Mouse (Mus musculus): ENCODE data around the gene Syt3. TPM values are rescaled to one million over a fixed set of nuclear protein-coding genes. Genes with fewer than 3 reads are reported as not detected.

Gene Syt3
- polyA plus RNA-seq, 1 experiment from 2014 or later: 61.8 TPM

DNA sequence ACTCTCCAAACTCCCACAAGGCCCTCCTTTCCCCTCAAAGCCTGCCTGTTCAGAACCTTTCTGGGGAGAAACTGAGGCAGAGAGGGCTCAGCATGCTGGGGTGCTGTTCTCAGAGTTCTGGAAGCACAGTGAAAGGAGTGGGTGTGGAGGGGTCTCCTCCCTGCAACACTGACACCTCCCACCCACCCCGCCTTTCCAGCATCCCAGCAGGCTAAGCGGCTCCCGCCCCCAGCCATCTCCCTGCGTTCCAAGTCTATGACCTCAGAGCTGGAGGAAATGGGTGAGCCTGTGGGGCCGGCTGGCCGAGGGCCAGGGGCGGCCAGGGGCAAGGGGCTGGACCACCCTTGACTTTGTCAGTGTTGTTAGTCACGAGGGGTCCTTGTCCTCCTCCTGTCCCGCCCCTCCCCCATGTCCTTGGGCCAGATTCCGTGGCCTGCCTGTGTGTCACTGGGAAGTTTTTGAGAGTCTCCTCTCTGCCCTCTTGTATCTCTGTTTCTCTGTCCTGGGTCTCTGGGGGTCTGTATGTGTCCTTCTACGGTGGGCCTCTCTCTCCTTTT is 40.4 kb upstream of the Syt3 start:
- Histone ChIP-seq H3K27ac (no peak overlapping the region), H3K27me3 (ENCODE audit: control insufficient read depth, insufficient read depth, low read length) (no peaks in the 10 kb centered on the region), H3K4me1 (replicated peaks; ENCODE audit: control insufficient read depth, insufficient read depth, low read length) (no peaks in the 10 kb centered on the region), H3K9me3 (ENCODE audit: control insufficient read depth, low read length) (no peaks in the 10 kb centered on the region), H3K9ac (no peak overlapping the region), H3K4me2 (replicated peaks) (no peak overlapping the region), H3K36me3 (replicated peaks; ENCODE audit: control insufficient read depth, insufficient read depth) (peaks cover 62% of the 10 kb centered on the region), H3K4me3 (replicated peaks; ENCODE audit: low read length) (no peak overlapping the region)
- DNase-seq (ENCODE audit: low spot score) (no peak), ATAC-seq (ENCODE audit: low FRiP score) (no peak)
- 28% methylated on average over 10 of the region's 11 CpGs for WGBS

DNA sequence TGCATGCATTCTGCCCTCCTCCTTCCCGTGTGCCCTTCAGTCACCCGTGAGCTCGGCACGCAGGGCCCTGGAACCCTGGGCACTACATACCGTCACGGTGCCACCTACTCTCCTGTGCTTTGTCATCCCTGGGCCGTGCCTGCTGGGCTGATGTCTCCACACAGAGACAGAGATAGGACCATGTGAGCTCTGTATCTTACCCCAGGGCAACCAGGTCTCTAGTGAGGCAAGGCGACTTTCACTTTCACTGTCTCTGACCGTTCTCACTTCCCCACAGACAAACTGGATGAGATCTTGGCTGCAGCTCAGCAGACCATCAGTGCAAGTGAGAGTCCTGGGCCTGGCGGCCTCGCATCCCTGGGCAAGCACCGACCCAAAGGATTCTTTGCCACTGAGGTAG is 39.3 kb upstream of the Syt3 start:
- no peak for ATAC-seq (ENCODE audit: low FRiP score)
- H3K4me3 ChIP-seq (replicated peaks; ENCODE audit: low read length): no peak overlapping the region
- no peaks in the 10 kb centered on the region for H3K9me3 ChIP-seq (ENCODE audit: control insufficient read depth, low read length)
- H3K4me2 ChIP-seq (replicated peaks): no peak overlapping the region
- DNase-seq (ENCODE audit: low spot score): no peak
- peaks cover 73% of the 10 kb centered on the region for H3K36me3 ChIP-seq (replicated peaks; ENCODE audit: control insufficient read depth, insufficient read depth)
- 81% methylated on average over 12 of the region's 12 CpGs for WGBS
- no peaks in the 10 kb centered on the region for H3K4me1 ChIP-seq (replicated peaks; ENCODE audit: control insufficient read depth, insufficient read depth, low read length)
- H3K9ac ChIP-seq: no peak overlapping the region
- no peaks in the 10 kb centered on the region for H3K27me3 ChIP-seq (ENCODE audit: control insufficient read depth, insufficient read depth, low read length)
- no peak overlapping the region for H3K27ac ChIP-seq

DNA sequence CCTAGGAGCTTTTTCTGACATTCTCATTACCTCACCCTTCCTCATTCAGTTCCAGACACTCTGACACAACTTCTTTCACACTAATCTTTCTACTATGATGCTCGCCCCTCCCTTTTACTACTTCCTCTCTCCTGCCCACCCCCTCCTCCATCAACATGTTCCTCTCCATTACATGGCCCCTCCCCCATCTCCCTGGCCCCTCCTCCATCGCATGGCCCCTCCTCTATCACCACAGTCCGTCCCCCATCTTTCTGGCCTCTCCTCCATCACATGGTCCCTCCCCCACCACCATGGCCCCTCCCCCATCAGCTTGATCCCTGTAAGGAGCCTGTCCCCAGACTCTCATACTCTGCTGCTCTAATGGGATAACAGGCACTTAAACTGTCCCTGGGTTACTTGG is 34.9 kb upstream of the Syt3 start:
- H3K27ac ChIP-seq: no peak overlapping the region
- no peak overlapping the region for H3K9ac ChIP-seq
- H3K4me1 ChIP-seq (replicated peaks; ENCODE audit: control insufficient read depth, insufficient read depth, low read length): peaks cover 21% of the 10 kb centered on the region; the same call in 1 of the 2 replicates
- H3K27me3 ChIP-seq (ENCODE audit: control insufficient read depth, insufficient read depth, low read length): peaks cover 32% of the 10 kb centered on the region
- H3K4me3 ChIP-seq (replicated peaks; ENCODE audit: low read length): no peak overlapping the region
- WGBS: 24% methylated on average over 3 of the region's 3 CpGs
- no peak overlapping the region for H3K4me2 ChIP-seq (replicated peaks)
- ATAC-seq (ENCODE audit: low FRiP score) (no peak), DNase-seq (ENCODE audit: low spot score) (no peak)
- no peaks in the 10 kb centered on the region for H3K9me3 ChIP-seq (ENCODE audit: control insufficient read depth, low read length)
- H3K36me3 ChIP-seq (replicated peaks; ENCODE audit: control insufficient read depth, insufficient read depth): peaks cover 91% of the 10 kb centered on the region

DNA sequence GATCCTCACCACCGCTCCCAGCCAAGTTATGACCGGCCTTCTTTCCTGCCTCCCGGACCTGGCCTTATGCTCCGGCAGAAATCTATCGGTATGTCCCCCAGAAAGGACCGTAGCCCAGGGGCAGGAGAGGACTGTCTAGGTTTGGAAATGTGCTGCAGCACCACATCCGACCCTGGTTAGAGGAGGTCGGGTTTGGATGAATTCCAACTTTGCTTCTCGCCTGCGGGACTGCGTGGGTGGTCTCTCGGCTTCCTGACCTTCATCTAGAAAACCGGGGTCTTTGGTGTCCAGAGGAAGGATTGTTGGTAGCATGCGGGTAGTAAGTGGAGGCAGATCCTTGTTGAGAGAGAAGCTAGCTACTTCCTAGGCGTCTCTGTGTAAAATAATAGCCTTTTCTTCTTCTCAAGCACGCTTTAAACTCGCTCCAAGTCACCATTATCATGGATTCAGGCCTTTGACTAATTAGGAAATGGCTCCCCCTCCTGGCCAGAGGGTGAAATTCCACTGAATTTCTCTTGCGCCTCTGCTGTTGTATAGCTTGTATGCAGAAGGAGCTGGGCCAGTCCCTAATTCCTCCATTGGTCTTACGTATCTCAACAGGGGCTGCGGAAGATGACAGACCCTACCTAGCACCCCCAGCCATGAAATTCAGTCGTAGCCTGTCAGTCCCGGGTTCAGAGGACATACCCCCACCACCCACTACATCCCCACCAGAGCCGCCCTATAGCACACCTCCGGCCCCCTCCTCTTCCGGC is 32.8 kb upstream of the Syt3 start:
- Histone ChIP-seq H3K27me3 (ENCODE audit: control insufficient read depth, insufficient read depth, low read length) (peaks cover 44% of the 10 kb centered on the region), H3K27ac (peak overlapping the region; percentile 41), H3K9me3 (ENCODE audit: control insufficient read depth, low read length) (no peaks in the 10 kb centered on the region), H3K4me3 (replicated peaks; ENCODE audit: low read length) (peak overlapping the region; percentile 15), H3K9ac (peak overlapping the region; percentile 45), H3K4me1 (replicated peaks; ENCODE audit: control insufficient read depth, insufficient read depth, low read length) (peaks cover 23% of the 10 kb centered on the region; the same call in 1 of the 2 replicates), H3K4me2 (replicated peaks) (peak overlapping the region; percentile 44), H3K36me3 (replicated peaks; ENCODE audit: control insufficient read depth, insufficient read depth) (peaks cover 84% of the 10 kb centered on the region)
- peak; percentile 41 for ATAC-seq (ENCODE audit: low FRiP score)
- DNase-seq (ENCODE audit: low spot score): peak; percentile 93
- WGBS: 5% methylated on average over 25 of the region's 25 CpGs

DNA sequence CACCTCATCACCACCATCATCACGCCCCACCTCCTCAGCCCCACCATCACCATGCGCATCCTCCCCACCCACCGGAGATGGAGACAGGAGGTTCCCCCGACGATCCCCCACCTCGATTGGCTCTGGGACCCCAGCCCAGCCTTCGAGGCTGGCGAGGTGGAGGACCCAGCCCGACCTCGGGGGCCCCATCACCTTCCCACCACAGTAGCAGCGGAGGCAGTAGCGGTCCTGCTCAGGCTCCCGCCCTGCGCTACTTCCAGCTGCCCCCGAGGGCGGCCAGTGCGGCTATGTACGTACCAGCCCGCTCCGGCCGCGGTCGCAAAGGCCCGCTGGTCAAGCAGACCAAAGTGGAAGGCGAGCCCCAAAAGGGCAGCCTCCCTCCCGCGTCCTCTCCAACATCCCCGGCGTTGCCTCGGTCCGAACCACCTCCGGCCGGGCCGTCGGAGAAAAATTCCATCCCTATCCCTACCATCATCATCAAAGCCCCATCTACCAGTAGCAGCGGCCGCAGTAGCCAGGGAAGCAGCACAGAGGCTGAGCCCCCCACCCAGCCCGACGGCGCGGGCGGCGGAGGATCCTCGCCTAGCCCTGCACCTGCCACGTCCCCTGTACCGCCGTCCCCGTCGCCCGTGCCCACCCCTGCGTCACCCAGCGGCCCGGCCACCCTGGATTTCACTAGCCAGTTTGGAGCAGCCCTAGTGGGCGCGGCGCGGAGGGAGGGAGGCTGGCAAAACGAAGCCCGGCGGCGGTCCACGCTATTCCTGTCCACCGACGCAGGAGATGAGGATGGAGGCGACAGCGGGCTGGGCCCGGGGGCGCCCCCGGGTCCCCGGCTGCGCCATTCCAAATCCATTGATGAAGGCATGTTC is 31.8 kb upstream of the Syt3 start:
- H3K4me2 ChIP-seq (replicated peaks): 0 out of 2 replicates have a peak overlapping the region, but pooled peaks have one; percentile 2
- H3K27me3 ChIP-seq (ENCODE audit: control insufficient read depth, insufficient read depth, low read length): peaks cover 49% of the 10 kb centered on the region
- peak overlapping the region; percentile 45 for H3K9ac ChIP-seq
- peaks cover 23% of the 10 kb centered on the region; the same call in 1 of the 2 replicates for H3K4me1 ChIP-seq (replicated peaks; ENCODE audit: control insufficient read depth, insufficient read depth, low read length)
- peak; percentile 32 for ATAC-seq (ENCODE audit: low FRiP score)
- WGBS: 7% methylated on average over 70 of the region's 71 CpGs
- no peak for DNase-seq (ENCODE audit: low spot score)
- H3K9me3 ChIP-seq (ENCODE audit: control insufficient read depth, low read length): no peaks in the 10 kb centered on the region
- H3K36me3 ChIP-seq (replicated peaks; ENCODE audit: control insufficient read depth, insufficient read depth): peaks cover 80% of the 10 kb centered on the region
- H3K27ac ChIP-seq: no peak overlapping the region
- peak overlapping the region; percentile 0; the same call in 1 of the 2 replicates for H3K4me3 ChIP-seq (replicated peaks; ENCODE audit: low read length)

DNA sequence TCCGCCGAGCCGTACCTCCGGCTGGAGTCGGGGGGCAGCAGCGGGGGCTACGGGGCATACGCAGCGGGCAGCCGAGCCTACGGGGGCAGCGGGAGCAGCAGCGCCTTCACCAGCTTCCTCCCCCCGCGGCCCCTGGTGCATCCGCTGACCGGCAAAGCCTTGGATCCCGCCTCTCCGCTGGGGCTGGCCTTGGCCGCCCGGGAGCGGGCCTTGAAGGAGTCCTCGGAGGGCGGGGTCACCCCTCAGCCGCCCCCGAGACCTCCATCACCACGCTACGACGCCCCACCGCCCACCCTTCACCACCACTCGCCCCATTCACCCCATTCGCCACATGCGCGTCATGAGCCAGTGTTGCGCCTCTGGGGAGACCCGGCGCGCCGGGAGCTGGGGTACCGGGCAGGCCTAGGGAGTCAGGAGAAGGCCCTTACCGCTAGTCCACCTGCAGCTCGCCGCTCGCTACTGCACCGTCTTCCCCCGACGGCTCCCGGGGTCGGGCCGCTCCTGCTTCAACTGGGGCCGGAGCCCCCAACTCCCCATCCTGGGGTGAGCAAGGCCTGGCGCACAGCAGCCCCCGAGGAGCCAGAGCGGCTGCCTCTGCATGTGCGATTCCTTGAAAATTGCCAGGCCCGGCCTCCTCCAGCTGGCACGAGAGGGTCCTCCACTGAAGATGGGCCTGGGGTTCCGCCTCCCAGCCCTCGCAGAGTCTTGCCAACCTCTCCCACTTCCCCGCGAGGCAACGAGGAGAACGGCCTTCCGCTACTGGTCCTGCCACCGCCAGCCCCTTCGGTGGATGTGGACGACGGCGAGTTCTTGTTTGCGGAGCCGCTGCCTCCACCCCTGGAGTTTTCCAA is 30.9 kb upstream of the Syt3 start:
- Histone ChIP-seq H3K9me3 (ENCODE audit: control insufficient read depth, low read length) (no peaks in the 10 kb centered on the region), H3K36me3 (replicated peaks; ENCODE audit: control insufficient read depth, insufficient read depth) (peaks cover 77% of the 10 kb centered on the region), H3K9ac (peak overlapping the region; percentile 36), H3K4me2 (replicated peaks) (0 out of 2 replicates have a peak overlapping the region, but pooled peaks have one; percentile 2), H3K27me3 (ENCODE audit: control insufficient read depth, insufficient read depth, low read length) (peaks cover 55% of the 10 kb centered on the region), H3K27ac (no peak overlapping the region), H3K4me1 (replicated peaks; ENCODE audit: control insufficient read depth, insufficient read depth, low read length) (peaks cover 27% of the 10 kb centered on the region; the same call in 1 of the 2 replicates), H3K4me3 (replicated peaks; ENCODE audit: low read length) (peak overlapping the region; percentile 0; the same call in 1 of the 2 replicates)
- 4% methylated on average over 71 of the region's 71 CpGs for WGBS
- ATAC-seq (ENCODE audit: low FRiP score): no peak
- DNase-seq (ENCODE audit: low spot score): no peak

DNA sequence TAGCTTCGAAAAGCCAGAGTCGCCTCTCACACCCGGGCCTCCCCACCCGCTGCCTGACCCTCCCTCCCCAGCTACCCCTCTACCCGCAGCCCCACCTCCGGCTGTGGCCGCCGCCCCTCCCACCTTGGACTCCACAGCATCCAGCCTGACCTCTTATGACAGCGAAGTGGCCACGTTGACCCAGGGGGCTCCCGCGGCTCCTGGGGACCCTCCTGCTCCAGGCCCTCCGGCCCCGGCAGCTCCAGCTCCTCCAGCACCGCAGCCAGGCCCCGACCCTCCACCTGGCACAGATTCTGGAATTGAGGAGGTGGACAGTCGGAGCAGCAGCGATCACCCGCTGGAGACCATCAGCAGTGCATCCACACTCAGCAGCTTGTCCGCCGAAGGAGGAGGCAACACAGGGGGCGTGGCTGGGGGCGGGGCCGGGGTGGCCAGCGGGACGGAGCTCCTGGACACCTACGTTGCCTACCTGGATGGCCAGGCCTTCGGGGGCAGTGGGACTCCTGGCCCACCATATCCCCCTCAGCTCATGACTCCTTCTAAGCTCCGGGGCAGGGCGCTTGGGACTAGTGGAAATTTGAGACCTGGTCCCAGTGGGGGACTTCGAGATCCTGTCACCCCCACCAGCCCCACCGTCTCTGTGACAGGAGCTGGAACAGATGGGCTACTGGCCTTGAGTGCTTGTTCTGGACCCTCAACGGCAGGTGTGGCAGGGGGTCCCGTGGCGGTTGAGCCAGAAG is 30.1 kb upstream of the Syt3 start:
- Histone ChIP-seq H3K4me1 (replicated peaks; ENCODE audit: control insufficient read depth, insufficient read depth, low read length) (peaks cover 32% of the 10 kb centered on the region; the same call in 1 of the 2 replicates), H3K27ac (no peak overlapping the region), H3K4me2 (replicated peaks) (no peak overlapping the region), H3K36me3 (replicated peaks; ENCODE audit: control insufficient read depth, insufficient read depth) (peaks cover 69% of the 10 kb centered on the region), H3K9ac (peak overlapping the region; percentile 36), H3K9me3 (ENCODE audit: control insufficient read depth, low read length) (no peaks in the 10 kb centered on the region), H3K27me3 (ENCODE audit: control insufficient read depth, insufficient read depth, low read length) (peaks cover 55% of the 10 kb centered on the region), H3K4me3 (replicated peaks; ENCODE audit: low read length) (no peak overlapping the region)
- WGBS: 5% methylated on average over 34 of the region's 35 CpGs
- DNase-seq (ENCODE audit: low spot score) (no peak), ATAC-seq (ENCODE audit: low FRiP score) (no peak)

DNA sequence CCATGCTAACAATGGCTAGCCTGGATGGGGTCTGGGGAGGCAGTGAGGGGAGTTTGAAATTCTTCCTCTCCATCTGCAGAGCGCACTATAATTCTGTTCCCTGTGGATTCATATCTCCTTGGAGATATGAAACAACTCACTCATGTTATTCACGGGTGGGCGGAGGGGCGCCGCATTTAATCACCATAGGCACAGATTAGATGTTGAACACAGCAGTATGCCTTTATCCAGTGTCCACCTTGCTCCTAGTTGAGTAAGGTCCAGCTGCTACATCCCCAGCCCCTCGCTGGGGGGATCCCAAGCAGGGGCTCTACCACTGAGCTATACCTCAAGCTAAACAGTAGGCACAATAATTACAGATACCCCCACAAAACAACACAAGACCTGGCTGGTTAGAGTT is 28.5 kb upstream of the Syt3 start:
- ATAC-seq (ENCODE audit: low FRiP score) (no peak), DNase-seq (ENCODE audit: low spot score) (no peak)
- Histone ChIP-seq H3K36me3 (replicated peaks; ENCODE audit: control insufficient read depth, insufficient read depth) (peaks cover 53% of the 10 kb centered on the region), H3K9ac (no peak overlapping the region), H3K27ac (no peak overlapping the region), H3K4me3 (replicated peaks; ENCODE audit: low read length) (no peak overlapping the region), H3K4me2 (replicated peaks) (no peak overlapping the region), H3K4me1 (replicated peaks; ENCODE audit: control insufficient read depth, insufficient read depth, low read length) (peaks cover 41% of the 10 kb centered on the region), H3K9me3 (ENCODE audit: control insufficient read depth, low read length) (no peaks in the 10 kb centered on the region), H3K27me3 (ENCODE audit: control insufficient read depth, insufficient read depth, low read length) (peaks cover 53% of the 10 kb centered on the region)
- 46% methylated on average over 6 of the region's 6 CpGs for WGBS

Data from hindbrain, embryonic 14.5 days (tissue).